Mouse (Mus musculus) olfactory bulb, adult 2 months (tissue): Measurements from ENCODE around the gene Gm6583.

Source experiments
- CTCF ChIP-seq: fragments of 200-500 bp; IDR thresholded peaks from 2 replicates; pipeline ENCODE4 v1.5.1; 2012; ENCODE audit warnings: low read depth, mild to moderate bottlenecking, low read length, moderate library complexity; ENCODE audit not compliant: insufficient read depth
- POLR2A ChIP-seq: fragments of 200-500 bp; IDR thresholded peaks from 2 replicates; pipeline ENCODE4 v1.6.1; 2012; ENCODE audit warnings: mild to moderate bottlenecking, low read depth, low read length, moderate library complexity; ENCODE audit not compliant: insufficient read depth

DNA sequence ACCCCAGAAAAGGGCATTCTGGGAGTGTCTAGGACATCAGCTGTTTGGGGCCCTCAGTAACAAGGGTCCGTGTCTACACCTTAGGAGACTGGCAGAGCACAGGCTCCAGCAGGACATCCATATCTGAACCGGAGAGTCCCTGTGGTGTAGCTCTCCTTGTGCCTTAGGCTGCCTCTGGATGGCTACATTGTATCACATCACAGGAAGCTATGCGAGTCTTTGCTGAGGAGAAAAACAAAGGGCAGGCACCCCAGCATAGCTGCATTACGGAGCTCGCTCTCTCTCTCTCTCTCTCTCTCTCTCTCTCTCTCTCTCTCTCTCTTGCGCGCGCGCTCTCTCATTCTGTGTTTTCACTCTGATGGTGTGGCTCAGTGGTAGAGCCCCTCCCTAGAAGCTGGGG is 26.2 kb upstream of the Gm6583 start:
- TF ChIP-seq CTCF, result no peak
- no peak for TF ChIP-seq POLR2A
